Mouse (Mus musculus): ENCODE data around the gene Zdhhc19.
A peak's percentile ranks its signal among the peaks of the same experiment; 100 is the strongest.

The Zdhhc19 gene

GRCm38 (mm10) chr16:32551346-32551747 is 55.3 kb downstream of the Zdhhc19 start:
- DNase-seq, result no peak

GRCm38 (mm10) chr16:32555588-32555987 is 59.5 kb downstream of the Zdhhc19 start:
- DNase-seq, result peak; percentile 11

DNA sequence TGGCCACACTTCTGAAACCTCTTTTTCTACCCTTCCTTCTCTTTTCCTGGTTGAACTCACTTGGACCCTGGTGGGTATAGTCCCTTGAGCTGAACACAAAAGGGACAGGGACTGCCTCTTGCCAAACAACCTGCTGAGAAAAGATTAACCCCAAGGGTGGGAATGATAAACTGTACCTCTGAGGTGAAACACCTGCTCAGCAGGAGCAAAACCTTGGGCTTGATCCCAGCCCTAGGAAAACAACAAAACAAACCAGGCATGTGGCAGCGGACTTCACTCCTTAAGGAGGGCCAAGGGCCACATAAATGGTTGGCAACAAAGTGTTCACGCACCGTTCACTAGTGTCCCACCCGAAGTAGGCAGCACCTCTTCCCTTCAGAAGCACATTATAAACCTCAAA is 63.4 kb downstream of the Zdhhc19 start:
- DNase-seq, result no peak

GRCm38 (mm10) chr16:32563056-32563793 is 67.2 kb downstream of the Zdhhc19 start:
- no peak for DNase-seq

DNA sequence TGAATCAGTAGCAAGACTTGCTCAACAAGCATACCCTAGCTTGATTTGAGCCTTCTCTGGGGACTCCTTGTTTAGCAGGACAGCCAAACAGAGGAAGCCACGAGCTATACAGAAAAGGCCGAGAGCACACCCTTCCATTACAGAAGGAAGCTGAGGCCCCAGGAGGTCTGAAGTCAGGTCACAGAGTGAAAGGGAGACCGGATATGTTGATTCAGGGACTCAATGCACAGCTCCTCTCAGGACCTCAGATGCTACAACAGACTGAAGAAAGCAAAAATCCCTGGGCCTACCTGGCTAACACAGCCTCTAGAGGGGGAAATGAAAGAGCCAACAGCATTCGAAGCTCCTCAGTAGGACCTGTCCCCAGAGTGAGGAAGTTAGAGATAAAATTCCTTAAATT is 71.2 kb downstream of the Zdhhc19 start:
- DNase-seq, result no peak

DNA sequence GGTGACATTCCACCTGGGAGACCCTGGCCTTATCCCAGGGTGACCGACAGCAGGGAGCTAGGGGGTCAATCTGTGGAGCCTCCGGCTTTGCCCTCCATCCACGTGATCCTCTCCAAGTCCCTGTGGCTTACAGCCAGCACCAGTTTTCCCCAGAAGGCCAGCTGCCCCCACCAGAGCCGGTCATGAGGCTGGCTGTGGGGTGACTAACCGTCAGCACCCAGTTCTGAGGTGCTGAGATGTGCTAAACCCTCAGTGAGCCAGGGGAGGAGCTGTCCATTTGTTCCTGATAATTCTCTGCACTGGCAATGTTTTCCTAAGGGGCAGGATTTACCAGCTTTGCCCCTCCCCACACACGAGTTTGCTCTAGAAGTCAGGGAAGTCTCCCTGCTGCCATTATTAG is 72.3 kb downstream of the Zdhhc19 start:
- DNase-seq, result no peak

- DNase-seq, result no peak
Observed at GRCm38 (mm10) chr16:32570042-32570441, 74.0 kb downstream of the Zdhhc19 start.

DNA sequence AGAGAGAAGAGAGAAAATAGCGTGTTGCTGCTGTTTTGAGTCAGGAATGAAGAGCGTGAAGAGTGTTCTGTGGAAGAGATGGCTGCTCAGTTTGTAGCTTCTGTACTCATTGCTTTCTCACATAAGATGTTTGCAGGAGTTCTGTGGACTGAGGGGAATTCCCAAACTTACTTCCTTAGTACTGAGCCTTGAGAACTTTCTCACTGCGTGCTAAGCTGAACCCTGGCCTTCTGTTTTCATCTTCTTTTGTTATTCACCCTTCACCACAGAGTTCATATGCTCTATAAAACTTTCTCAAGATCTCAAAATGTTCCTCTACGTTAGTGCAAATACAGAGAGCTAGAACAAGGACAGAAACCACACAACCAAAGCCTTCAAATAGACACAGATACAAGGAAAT is 76.5 kb downstream of the Zdhhc19 start:
- no peak for DNase-seq

DNA sequence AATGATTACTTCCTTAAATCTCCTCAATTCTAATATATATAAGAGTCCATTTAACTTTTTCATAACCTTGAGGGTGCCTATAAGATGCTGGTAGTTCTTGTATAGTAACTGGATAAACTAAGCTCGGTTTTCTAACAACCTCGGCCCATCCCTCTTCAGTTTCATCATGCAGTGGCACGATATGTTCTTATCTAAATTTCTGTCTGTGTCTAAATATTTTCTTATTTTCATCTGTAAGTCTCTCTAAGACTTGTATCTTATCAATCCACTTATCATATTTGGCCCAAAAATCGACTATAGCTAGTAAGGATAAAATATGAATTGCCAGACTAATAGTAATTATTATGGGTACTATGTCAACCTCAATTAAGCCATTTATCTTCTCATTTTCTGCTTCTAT is 90.4 kb downstream of the Zdhhc19 start:
- no peak for DNase-seq

DNA sequence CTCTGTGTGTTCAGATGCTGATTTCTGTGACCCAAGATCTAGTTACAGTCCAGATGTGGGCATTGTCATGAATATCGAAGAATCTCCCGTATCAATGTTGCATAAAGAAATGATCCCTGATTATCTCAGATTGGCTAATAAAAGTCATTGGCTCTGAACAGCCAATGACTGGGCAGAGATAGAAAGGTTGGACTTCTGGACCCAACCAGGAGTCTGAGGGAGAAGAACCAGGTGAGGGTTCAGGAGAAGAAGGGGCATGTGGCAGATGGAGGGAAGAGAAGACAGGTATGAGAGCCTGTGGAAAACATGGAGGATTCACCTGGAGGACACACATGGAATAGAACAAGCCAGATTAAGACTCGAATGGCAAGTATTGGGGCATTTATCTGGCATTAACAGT is 92.5 kb downstream of the Zdhhc19 start:
- no peak for DNase-seq

- no peak for DNase-seq
Observed at GRCm38 (mm10) chr16:32591521-32591920, 95.5 kb downstream of the Zdhhc19 start.

DNA sequence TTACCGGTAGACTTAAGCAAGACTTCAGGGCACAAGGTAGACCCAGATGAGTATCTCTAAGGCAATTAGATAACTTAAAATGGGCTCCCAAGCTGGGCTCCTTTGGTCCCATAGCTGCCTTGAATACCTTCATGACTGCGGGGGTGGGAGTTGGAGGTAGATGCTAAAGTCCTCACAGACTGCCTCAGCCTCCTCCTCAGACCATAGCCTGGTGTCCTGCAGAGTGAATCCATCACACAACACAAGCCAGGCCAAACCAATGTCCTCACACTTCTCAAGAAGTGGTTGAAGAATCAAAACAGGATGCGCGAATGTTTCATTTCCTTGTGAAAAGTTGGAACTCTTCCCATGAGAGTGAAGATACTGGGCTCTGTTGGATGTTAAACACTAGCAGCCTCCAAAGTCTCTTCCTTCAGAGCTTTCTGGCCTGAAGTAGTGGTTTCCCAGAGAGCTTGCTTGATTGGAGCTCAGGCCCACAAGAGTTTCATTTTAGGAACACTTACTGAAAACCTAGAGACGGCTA is 97.3 kb downstream of the Zdhhc19 start:
- DNase-seq, result no peak

- no peak for DNase-seq
Observed at GRCm38 (mm10) chr16:32593916-32594315, 97.9 kb downstream of the Zdhhc19 start.

DNA sequence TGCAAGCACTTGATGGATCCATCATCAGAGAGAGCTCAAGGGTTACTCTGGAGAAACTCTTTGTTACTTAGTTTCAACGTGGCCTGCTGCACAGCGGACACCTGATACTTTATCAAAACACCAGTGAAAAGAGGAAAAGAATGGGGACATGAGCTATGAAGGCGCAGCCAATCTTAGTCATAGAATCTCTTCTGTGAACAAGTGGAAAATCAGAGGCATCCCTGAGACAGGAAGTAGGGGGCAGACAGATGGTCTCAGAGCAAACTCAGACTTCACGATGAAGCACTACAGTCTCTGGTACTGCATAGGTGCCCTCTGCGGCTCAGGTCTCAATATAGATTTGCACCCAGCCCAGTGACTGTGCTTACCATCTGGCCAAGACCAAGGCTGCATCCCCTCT is 98.6 kb downstream of the Zdhhc19 start:
- DNase-seq, result no peak

DNA sequence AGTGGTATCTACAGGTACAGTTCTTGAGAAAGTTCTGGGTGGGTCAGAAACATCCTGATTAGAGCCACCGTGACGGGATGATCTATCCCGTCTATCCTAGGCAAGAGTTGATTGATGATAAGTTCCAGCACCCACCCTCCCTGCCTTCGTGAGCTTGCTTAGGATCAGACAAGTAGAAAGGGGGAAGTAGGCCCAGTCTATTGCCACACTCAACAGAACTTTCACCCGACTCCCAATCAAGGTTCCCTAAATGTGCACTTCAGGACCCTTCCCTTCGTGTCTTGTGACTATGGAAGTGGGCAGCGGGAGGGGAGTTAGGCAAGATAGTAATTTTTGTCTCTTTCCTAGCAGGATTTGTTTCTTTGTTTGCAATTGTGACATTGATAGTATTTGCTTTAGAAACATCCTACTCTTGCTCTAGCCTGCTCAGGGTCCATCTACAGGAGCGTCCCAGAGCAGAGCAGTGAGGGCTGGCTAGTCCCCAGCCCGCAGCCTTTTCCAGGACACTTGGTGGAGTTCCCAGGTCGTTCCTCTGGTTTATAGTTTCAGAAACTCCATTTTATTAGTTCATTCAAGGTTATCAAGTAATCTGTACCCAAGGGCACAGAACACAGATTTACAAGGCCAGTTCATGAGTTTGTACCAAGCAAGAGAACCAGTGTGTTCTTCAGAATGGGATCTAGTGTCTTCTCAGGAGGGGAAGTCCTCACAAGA is 99.2 kb downstream of the Zdhhc19 start:
- DNase-seq, result no peak

DNA sequence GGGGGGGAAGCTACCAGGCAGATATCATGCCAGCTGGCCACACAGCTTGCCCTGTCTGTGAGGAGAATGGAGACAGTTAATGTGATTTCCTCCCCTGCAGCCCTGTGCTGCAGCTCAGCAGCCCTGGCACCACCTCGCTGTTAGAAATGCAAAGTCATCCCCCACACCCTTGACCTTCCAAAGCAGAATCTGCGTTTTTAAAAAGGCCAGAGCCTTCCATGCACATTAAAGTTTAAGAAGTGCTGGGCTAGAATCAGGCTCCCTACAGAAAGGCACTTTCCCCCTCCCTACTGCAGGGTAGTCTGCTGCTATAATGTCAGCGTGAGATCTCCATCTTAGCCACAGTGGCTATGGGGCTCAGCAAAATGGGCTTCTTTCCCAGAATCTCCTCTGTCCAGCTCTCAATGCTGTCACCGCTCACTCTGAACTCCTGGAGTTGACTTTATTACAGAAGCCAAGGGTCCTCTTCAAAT is 101.9 kb downstream of the Zdhhc19 start:
- no peak for DNase-seq

GRCm38 (mm10) chr16:32599151-32599550 is 103.1 kb downstream of the Zdhhc19 start:
- no peak for DNase-seq

DNA sequence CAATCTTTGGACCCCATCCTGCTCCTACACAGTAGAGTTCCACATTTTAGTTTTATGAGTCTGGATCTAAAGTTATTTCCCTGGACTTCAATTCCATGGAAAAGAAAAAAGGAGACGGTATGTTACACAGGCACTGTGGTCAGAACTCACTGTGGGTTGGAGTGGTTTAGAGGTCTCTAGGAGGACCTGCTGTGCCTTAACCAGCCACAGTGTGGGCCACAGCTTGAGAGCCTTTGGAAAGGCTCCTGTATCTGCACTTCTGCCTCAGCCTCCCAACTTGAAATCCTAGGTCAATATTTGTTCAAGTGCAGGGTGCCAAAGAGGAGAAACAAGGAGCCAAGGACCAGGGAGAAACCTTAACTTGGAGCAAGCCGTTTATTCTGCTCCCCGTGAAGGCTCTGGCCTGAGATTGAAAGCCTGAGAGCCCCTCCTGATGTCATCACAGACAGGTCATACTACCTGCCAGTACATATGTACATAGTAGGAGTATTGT is 106.2 kb downstream of the Zdhhc19 start:
- no peak for DNase-seq

DNA sequence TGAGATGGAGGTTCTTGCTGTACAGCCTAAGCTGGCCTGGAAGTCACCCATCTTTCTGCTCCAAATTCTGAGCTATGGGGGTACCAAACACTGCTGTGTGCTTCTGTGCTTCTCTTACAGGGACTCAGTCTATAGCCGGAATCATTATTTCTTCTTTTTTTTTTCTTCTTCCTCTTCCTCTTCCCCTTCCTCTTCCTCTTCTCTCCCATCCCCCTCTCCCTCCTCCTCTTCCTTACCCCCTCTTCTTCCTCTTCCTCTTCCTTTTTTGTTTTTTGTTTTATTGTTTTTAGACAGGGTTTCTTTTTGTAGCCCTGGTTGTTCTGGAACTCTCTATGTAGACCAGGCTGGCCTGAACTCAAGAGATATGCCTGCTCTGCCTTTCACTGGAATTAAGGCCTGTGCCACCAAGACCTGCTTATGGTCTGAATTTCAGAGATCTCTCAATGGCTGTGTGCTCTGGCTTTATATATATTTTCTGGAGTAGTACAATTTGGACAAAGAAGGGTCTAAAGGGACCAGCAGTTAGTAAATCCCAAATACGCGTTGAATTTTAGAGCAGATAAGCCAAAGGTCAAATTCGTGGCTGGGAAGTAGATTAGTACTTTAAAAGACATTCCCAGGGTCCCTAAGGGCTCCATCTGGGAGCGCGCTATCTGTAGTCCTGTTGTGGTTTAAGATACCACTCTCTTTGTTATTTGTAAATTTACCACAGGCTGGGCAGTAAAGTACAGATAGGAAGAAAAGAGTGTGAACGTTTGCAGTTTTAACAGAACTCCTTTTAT is 111.7 kb downstream of the Zdhhc19 start:
- no peak for DNase-seq

DNA sequence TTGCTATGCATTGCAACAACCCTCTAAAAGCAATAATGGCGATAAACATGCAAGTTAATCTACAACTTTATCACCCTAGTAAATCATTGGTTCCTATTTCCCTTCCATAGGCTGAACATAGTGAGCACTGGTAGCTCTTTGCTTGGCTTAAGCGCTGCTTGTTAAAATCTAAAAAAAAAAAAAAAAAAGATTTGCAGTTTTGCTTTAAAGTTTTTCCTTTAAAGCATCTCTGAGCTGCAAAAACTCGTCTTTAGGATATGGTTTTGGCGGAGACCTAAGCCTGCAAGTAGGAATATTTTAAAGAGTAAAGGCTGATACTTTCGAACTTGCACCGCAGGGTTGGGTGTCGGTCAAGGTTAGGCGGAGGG is 112.3 kb downstream of the Zdhhc19 start:
- DNase-seq, result no peak

DNA sequence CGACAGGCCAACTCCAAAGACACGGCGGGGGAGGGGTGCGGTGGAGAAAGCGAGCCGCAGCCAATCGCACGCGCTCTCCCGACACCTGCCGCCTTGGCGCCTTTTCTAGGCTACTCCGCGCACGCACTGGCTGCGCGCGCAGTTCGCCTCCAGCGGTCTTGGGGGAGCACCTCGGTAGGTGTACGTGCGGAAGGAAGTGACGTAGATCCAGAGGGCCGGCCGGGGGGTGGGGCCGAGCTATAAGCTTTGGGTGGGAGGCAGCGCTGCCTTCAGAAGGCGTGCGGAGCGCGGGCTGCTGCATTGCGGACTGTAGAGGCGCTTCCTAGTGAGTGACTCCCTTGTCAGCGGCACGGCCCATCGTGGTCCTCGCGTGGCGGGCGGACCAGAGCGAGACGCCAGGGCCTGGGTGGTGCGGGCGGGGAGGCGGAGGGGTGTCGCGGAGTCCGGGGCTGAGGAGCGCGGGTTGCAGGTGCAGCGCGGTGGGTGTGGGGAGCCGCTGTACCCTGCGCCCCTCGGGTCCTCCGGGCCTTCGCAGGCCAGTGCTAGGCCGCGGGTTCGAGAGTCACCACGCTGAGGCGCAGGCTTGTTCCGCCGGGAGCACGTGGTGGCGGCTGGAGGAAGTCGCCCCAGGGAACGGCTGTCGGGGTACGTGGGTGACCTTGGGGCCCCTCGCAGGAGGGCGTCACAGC is 112.8 kb downstream of the Zdhhc19 start, which contains the start of gene Tfrc:
Gene Tfrc, plus strand, starts transcription at position 209 of the 689 bp plus-strand sequence.
- DNase-seq, result peak; percentile 95

DNA sequence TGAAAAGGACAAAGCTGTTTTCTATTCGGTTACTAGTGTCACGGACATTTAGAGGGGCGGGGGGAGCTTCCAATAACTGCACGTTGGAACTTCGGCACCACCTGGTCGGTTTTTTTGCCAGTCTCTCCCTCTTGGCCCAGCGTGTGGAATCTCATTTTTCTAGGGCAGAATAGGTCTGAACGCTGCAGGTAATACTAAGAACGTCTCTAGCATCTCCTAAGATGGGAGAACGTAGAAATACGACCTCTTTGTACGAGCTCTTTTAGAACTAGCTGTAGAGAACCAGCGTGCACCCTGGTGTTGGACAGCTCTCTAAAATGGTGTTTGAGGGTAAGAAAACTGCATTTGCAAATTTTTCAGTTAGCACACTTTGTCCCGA is 113.3 kb downstream of the Zdhhc19 start:
- DNase-seq, result no peak

Data from lung, postnatal 14 days (tissue).